In the genomic region with DNA sequence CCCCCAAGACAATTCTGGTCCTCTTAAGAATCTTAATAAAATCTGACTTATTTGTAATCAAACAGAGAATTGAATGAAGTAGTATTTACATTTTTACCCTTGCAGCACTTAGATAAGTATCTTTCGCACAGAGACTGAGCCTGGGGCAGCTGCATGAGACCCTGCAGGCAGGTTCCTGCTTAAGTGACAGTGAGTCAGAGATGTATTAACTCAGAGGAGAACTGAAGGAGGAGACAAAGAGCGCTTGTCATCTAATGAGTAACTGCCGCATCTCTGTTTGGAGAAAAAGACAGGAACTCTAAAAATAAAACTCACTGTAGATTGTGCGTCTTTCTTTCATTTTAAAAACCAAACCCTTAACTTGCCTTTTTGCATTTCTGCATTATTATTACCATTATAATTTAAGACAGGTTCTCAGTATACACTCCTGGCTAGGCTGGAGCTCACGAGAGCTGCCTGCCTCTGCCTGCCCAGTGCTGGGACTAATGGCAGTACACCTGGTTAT, we compare ENCODE assay signal across 25 mouse cellular contexts. TPM values are rescaled to one million over a fixed set of nuclear protein-coding genes. Genes with fewer than 3 reads are reported as not detected.
DNase-seq lines count a peak whose midpoint lies in the region; ATAC-seq and TF ChIP-seq lines count a peak whose summit lies in the region.
"Had no signal": no experiment of that assay in that cellular context is flagged by ENCODE, and none has a peak within 500 bp of the region (broad histone marks: within the 10 kb centered on the region; RNA-seq: fewer than 3 reads in every experiment).

No protein-coding gene starts in this region.

- WGBS in forebrain, postnatal 0 days = 78% methylated on average over 5 of the region's 5 CpGs
- 82% methylated on average over 5 of the region's 5 CpGs for WGBS in forebrain, embryonic 14.5 days
- WGBS in thymus, adult 2 months = 31% methylated on average over 5 of the region's 5 CpGs

- no peak for TF ChIP-seq CTCF in forebrain, postnatal 0 days (IDR thresholded peaks at IDR 0.05; ENCODE audit: low read depth)
- no peak for TF ChIP-seq CTCF in thymus, adult 2 months (IDR thresholded peaks at IDR 0.05; ENCODE audit: borderline replicate concordance, control insufficient read depth, extremely low read depth, insufficient read depth, low read length, poor library complexity)

- no peak overlapping the region for H3K9ac ChIP-seq in forebrain, postnatal 0 days
- no peak overlapping the region for H3K9ac ChIP-seq in forebrain, embryonic 14.5 days (ENCODE audit: low read length)
- H3K9ac ChIP-seq: forebrain, embryonic 13.5 days; heart, embryonic 12.5 days; heart, embryonic 15.5 days; hindbrain, embryonic 14.5 days had no signal

- no peaks in the 10 kb centered on the region for H3K27me3 ChIP-seq in forebrain, postnatal 0 days (ENCODE audit: insufficient read depth, low read length)
- H3K27me3 ChIP-seq in forebrain, embryonic 14.5 days (replicated peaks; ENCODE audit: control insufficient read depth, insufficient read depth, low read length) = no peaks in the 10 kb centered on the region
- no peaks in the 10 kb centered on the region for H3K27me3 ChIP-seq in thymus, adult 2 months (ENCODE audit: control insufficient read depth, insufficient read depth, low read length)
- H3K27me3 ChIP-seq: forebrain, embryonic 13.5 days; heart, embryonic 12.5 days; heart, embryonic 15.5 days had no signal

- H3K36me3 ChIP-seq in forebrain, postnatal 0 days (ENCODE audit: insufficient read depth) = no peaks in the 10 kb centered on the region
- H3K36me3 ChIP-seq in forebrain, embryonic 14.5 days (ENCODE audit: control insufficient read depth, insufficient read depth, low read length) = no peaks in the 10 kb centered on the region
- H3K36me3 ChIP-seq in thymus, adult 2 months (ENCODE audit: control insufficient read depth, insufficient read depth, low read length) = no peaks in the 10 kb centered on the region
- H3K36me3 ChIP-seq: forebrain, embryonic 10.5 days; heart, embryonic 12.5 days; heart, embryonic 15.5 days had no signal

- H3K4me2 ChIP-seq in forebrain, postnatal 0 days (ENCODE audit: low read depth) = no peak overlapping the region
- H3K4me2 ChIP-seq in forebrain, embryonic 14.5 days (ENCODE audit: low read length) = no peak overlapping the region
- H3K4me2 ChIP-seq: forebrain, embryonic 13.5 days; heart, embryonic 12.5 days; heart, embryonic 15.5 days; hindbrain, embryonic 14.5 days had no signal

- no peak for DNase-seq in forebrain, postnatal 0 days
- no peak for DNase-seq in forebrain, embryonic 14.5 days (ENCODE audit: low spot score)
- peak; percentile 13 for DNase-seq in thymus, postnatal 14 days
- no peak for DNase-seq in thymus, adult 2 months
- DNase-seq: adrenal gland, postnatal 10 days; adrenal gland, postnatal 36 days; cerebellum, adult 11 months; cerebellum, adult 2 months; cerebellum, adult 9-11 months; cerebellum, postnatal 36 days; gastrocnemius, postnatal 25 days; heart, adult 18-20 months; heart, postnatal 10 days; heart, postnatal 4 days had no signal

- peak; percentile 77 for ATAC-seq in forebrain, postnatal 0 days
- ATAC-seq in forebrain, embryonic 14.5 days = no peak
- peak; percentile 66; the same call in 1 of the 2 replicates for ATAC-seq in common myeloid progenitor, adult 5-6 weeks (replicated peaks; ENCODE audit: low read depth, poor library complexity, severe bottlenecking)
- no peak for ATAC-seq in activated CD4-positive, CD25-positive, alpha-beta regulatory T cell, adult 4 months
- ATAC-seq: CD4-positive, CD25-positive, alpha-beta regulatory T cell, adult 4 months; forebrain, embryonic 13.5 days; hindbrain, postnatal 0 days; inflammation-experienced regulatory T-cells, adult 6 months; intestine, embryonic 16.5 days had no signal

- H3K4me3 ChIP-seq in forebrain, postnatal 0 days (ENCODE audit: low read depth, low read length) = no peak overlapping the region
- no peak overlapping the region for H3K4me3 ChIP-seq in forebrain, embryonic 14.5 days (ENCODE audit: low read depth, low read length)
- H3K4me3 ChIP-seq in thymus, adult 2 months (ENCODE audit: control insufficient read depth, insufficient read depth, low read length) = no peak overlapping the region
- H3K4me3 ChIP-seq: forebrain, embryonic 10.5 days; forebrain, embryonic 13.5 days; heart, embryonic 12.5 days; heart, embryonic 15.5 days had no signal

- H3K27ac ChIP-seq in forebrain, postnatal 0 days (ENCODE audit: low read depth, low read length) = no peak overlapping the region
- no peak overlapping the region for H3K27ac ChIP-seq in forebrain, embryonic 14.5 days (ENCODE audit: low read depth, low read length)
- H3K27ac ChIP-seq in thymus, adult 2 months (ENCODE audit: control insufficient read depth, insufficient read depth, low read length) = no peak overlapping the region
- H3K27ac ChIP-seq: forebrain, embryonic 10.5 days; forebrain, embryonic 13.5 days; heart, embryonic 15.5 days; hindbrain, embryonic 14.5 days; hindbrain, postnatal 0 days had no signal

- H3K4me1 ChIP-seq in forebrain, postnatal 0 days (ENCODE audit: insufficient read depth) = no peaks in the 10 kb centered on the region
- no peaks in the 10 kb centered on the region for H3K4me1 ChIP-seq in forebrain, embryonic 14.5 days (ENCODE audit: control insufficient read depth, insufficient read depth, low read length)
- H3K4me1 ChIP-seq in thymus, adult 2 months (replicated peaks; ENCODE audit: control insufficient read depth, insufficient read depth, low read length) = peaks cover 2% of the 10 kb centered on the region
- H3K4me1 ChIP-seq: forebrain, embryonic 10.5 days; forebrain, embryonic 13.5 days; heart, embryonic 12.5 days; heart, embryonic 15.5 days had no signal

- no peak for TF ChIP-seq POLR2A in thymus, adult 2 months (IDR thresholded peaks at IDR 0.05; ENCODE audit: control insufficient read depth, extremely low read depth, insufficient read depth, low read length, poor library complexity)

- H3K9me3 ChIP-seq in forebrain, postnatal 0 days (ENCODE audit: low read length) = no peaks in the 10 kb centered on the region
- H3K9me3 ChIP-seq in forebrain, embryonic 14.5 days (replicated peaks; ENCODE audit: control insufficient read depth, low read length) = no peaks in the 10 kb centered on the region
- H3K9me3 ChIP-seq: forebrain, embryonic 10.5 days; forebrain, embryonic 13.5 days; heart, embryonic 12.5 days; heart, embryonic 15.5 days had no signal

RNA-seq across cellular contexts. Expression of a gene that starts 16.4 kb away (rescaled TPM):
- 125 and 135 TPM in 2 replicates for total RNA-seq in forebrain, postnatal 0 days (2014; rRNA removed)
- 131 and 136 TPM in 2 replicates for polyA plus RNA-seq in forebrain, postnatal 0 days (2015; fragmentation: Nextera tagmentation; extraction: Ambion mirVana)
- 73.0 and 81.5 TPM in 2 replicates for polyA plus RNA-seq in forebrain, embryonic 14.5 days (2014; fragmentation: Nextera tagmentation; extraction: Ambion mirVana)
- 35.1 and 42.2 TPM in 2 replicates for polyA plus RNA-seq in thymus, adult 2 months (2012; rRNA removed)
- 28.6 and 32.8 TPM in 2 replicates for total RNA-seq in common myeloid progenitor, adult 5-6 weeks (2017)
- 10 to 100 TPM; 21.7 to 28.6 TPM for polyA plus RNA-seq in activated CD4-positive, CD25-positive, alpha-beta regulatory T cell, adult 4 months (2017; shearing (Covaris generic))

Comparison
In these comparisons a context has a peak if more than half of its experiments do, and no peak if none do; other contexts are left out.
1. ATAC-seq: peak in forebrain, postnatal 0 days (single experiment) and common myeloid progenitor, adult 5-6 weeks (single experiment); none in forebrain, embryonic 14.5 days (single experiment) and activated CD4-positive, CD25-positive, alpha-beta regulatory T cell, adult 4 months (single experiment).